Mouse (Mus musculus) liver, embryonic 14.5 days (tissue): Measurements from ENCODE around the gene Tmem9b.

Source experiments
- CTCF ChIP-seq: IDR thresholded peaks from 2 replicates; pipeline ENCODE4 v1.5.1; 2016; ENCODE audit warnings: antibody characterized with exemption, low read depth, control low read depth
- EP300 ChIP-seq: IDR thresholded peaks from 2 replicates; pipeline ENCODE4 v1.6.1; 2016; ENCODE audit warnings: antibody characterized with exemption, low read depth

GRCm38 (mm10) chr7:109747747-109748146 is 4.9 kb downstream of the Tmem9b start:
- TF ChIP-seq CTCF (no peak; the same call in 1 of the 2 replicates), EP300 (no peak)
